Mouse (Mus musculus) lung, embryonic 14.5 days (tissue): ENCODE data around the gene Rrp12. TPM values are rescaled to one million over a fixed set of nuclear protein-coding genes. Genes with fewer than 3 reads are reported as not detected.

ENCODE experiments used
- ATAC-seq: fragments of 200-750 bp; cut with Nextera tagmentation; 2 replicates; pipeline ENCODE4 v1.8.0; 2017; ENCODE audit warnings: mild to moderate bottlenecking, moderate TSS enrichment, moderate library complexity; ENCODE audit not compliant: insufficient read depth
- DNase-seq: peaks from one replicate; pipeline ENCODE4 v3.0.0-alpha.2; 2015
- H3K27ac ChIP-seq: fragments of 300-500 bp; sonication (generic); 2 replicates; pipeline ENCODE4 v1.5.1; 2014; ENCODE audit warnings: low read depth, mild to moderate bottlenecking, moderate library complexity
- H3K27me3 ChIP-seq: fragments of 300-500 bp; sonication (generic); 2 replicates; pipeline ENCODE4 v1.6.1; 2014; ENCODE audit warnings: low read length, control low read depth; ENCODE audit not compliant: insufficient read depth
- H3K36me3 ChIP-seq: fragments of 300-500 bp; sonication (generic); 2 replicates; pipeline ENCODE4 v1.6.1; 2014; ENCODE audit warnings: control low read depth; ENCODE audit not compliant: insufficient read depth
- H3K4me1 ChIP-seq: fragments of 300-500 bp; sonication (generic); 2 replicates; pipeline ENCODE4 v1.6.1; 2014; ENCODE audit warnings: antibody characterized with exemption, control low read depth; ENCODE audit not compliant: insufficient read depth
- H3K4me2 ChIP-seq: fragments of 300-500 bp; sonication (generic); 2 replicates; pipeline ENCODE4 v1.6.1; 2014; ENCODE audit warnings: mild to moderate bottlenecking
- H3K4me3 ChIP-seq: fragments of 300-500 bp; sonication (generic); 2 replicates; pipeline ENCODE4 v1.5.1; 2014; ENCODE audit warnings: low read depth, low read length
- H3K9ac ChIP-seq: fragments of 300-500 bp; sonication (generic); 2 replicates; pipeline ENCODE4 v1.6.1; 2014
- H3K9me3 ChIP-seq: fragments of 300-500 bp; sonication (generic); 2 replicates; pipeline ENCODE4 v1.6.1; 2016; ENCODE audit warnings: low read depth, low read length, control low read depth
- CTCF ChIP-seq: IDR thresholded peaks from 2 replicates; pipeline ENCODE4 v1.5.1; 2016; ENCODE audit warnings: antibody characterized with exemption, low read depth
- WGBS: fragments of 180-500 bp; shearing (Covaris S2); extraction: QIAGEN DNeasy Blood & Tissue Kit; methylation state at CpG from one replicate; pipeline ENCODE4 v1.1.7; 2014; 5-methylcytosine and 5-hydroxymethylcytosine counted together
- polyA plus RNA-seq: library from polyadenylated mRNA; unstranded; fragments of >200 nt; fragmentation: Nextera tagmentation; extraction: Ambion mirVana; gene quantifications from 2 replicates; pipeline ENCODE4 v1.2.1, GENCODE M21; 2014

Gene Rrp12
- polyA plus RNA-seq, 1 experiment from 2014 or later: 15.6 TPM

DNA sequence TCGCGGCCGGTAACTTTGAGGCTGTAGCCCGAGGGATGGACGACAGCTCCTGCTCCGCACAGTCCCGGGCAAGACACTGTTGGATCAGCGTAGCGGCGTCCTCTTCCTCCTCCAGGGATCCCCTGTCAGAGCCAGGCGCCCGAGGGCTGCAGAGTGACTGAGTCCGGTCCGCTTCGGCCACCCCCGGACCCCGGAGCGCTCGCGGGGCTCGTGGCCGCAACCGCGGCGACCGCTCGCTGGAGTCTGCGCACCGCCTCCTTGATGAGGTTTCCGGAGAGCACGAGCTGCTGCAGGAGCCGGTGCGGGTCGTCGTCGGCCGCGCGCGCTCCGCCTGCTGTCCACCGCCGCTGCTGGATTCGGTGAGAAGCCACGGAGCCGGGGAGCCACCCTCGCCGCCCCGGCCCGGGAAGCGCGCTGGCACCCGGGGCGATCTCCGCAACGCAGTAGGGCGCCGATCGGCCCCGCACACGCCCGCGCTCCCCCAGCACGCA is 48.8 kb downstream of the Rrp12 start:
- WGBS: under 1% methylated on average over 59 of the region's 64 CpGs
- Histone ChIP-seq H3K4me2 (peak overlapping the region; percentile 99), H3K9ac (peak overlapping the region; percentile 65), H3K4me1 (peaks cover 6% of the 10 kb centered on the region; the same call in 1 of the 2 replicates), H3K27ac (peak overlapping the region; percentile 82), H3K4me3 (peak overlapping the region; percentile 65), H3K36me3 (no peaks in the 10 kb centered on the region), H3K9me3 (no peaks in the 10 kb centered on the region), H3K27me3 (peaks cover 8% of the 10 kb centered on the region; the same call in 1 of the 2 replicates)
- peak; percentile 2; the same call in 1 of the 2 replicates for ATAC-seq
- DNase-seq: peak; percentile 50
- TF ChIP-seq CTCF: no peak

- Histone ChIP-seq H3K4me3 (peak overlapping the region; percentile 65), H3K27ac (no peak overlapping the region), H3K9me3 (no peaks in the 10 kb centered on the region), H3K27me3 (peaks cover 8% of the 10 kb centered on the region; the same call in 1 of the 2 replicates), H3K4me2 (peak overlapping the region; percentile 99), H3K36me3 (no peaks in the 10 kb centered on the region), H3K4me1 (peaks cover 6% of the 10 kb centered on the region; the same call in 1 of the 2 replicates), H3K9ac (peak overlapping the region; percentile 65)
- 12% methylated on average over 21 of the region's 21 CpGs for WGBS
- TF ChIP-seq CTCF: no peak
- no peak for ATAC-seq
- peak; percentile 34 for DNase-seq
Observed at GRCm38 (mm10) chr19:41846366-41847090, 49.4 kb downstream of the Rrp12 start.

GRCm38 (mm10) chr19:41844345-41844744 is 51.6 kb downstream of the Rrp12 start:
- Histone ChIP-seq H3K4me1 (peaks cover 6% of the 10 kb centered on the region; the same call in 1 of the 2 replicates), H3K4me2 (no peak overlapping the region), H3K27ac (no peak overlapping the region), H3K36me3 (no peaks in the 10 kb centered on the region), H3K9me3 (no peaks in the 10 kb centered on the region), H3K27me3 (peaks cover 8% of the 10 kb centered on the region; the same call in 1 of the 2 replicates), H3K9ac (no peak overlapping the region), H3K4me3 (no peak overlapping the region)
- DNase-seq (no peak), ATAC-seq (no peak)
- TF ChIP-seq CTCF: 0 out of 2 replicates have a peak, but pooled peaks have one; percentile 9
- 84% methylated on average over 6 of the region's 6 CpGs for WGBS

- no peak for ATAC-seq
- DNase-seq: no peak
- TF ChIP-seq CTCF: no peak
- WGBS: 82% methylated on average over 4 of the region's 4 CpGs
- H3K27ac ChIP-seq: no peak overlapping the region
- H3K27me3 ChIP-seq: peaks cover 8% of the 10 kb centered on the region; the same call in 1 of the 2 replicates
- no peak overlapping the region for H3K9ac ChIP-seq
- no peaks in the 10 kb centered on the region for H3K9me3 ChIP-seq
- peaks cover 6% of the 10 kb centered on the region; the same call in 1 of the 2 replicates for H3K4me1 ChIP-seq
- H3K4me2 ChIP-seq: no peak overlapping the region
- no peaks in the 10 kb centered on the region for H3K36me3 ChIP-seq
- no peak overlapping the region for H3K4me3 ChIP-seq
Observed at GRCm38 (mm10) chr19:41842706-41843105, 53.3 kb downstream of the Rrp12 start.

- Histone ChIP-seq H3K9me3 (no peaks in the 10 kb centered on the region), H3K4me1 (peaks cover 6% of the 10 kb centered on the region; the same call in 1 of the 2 replicates), H3K27me3 (peaks cover 8% of the 10 kb centered on the region; the same call in 1 of the 2 replicates), H3K4me2 (no peak overlapping the region), H3K36me3 (no peaks in the 10 kb centered on the region), H3K4me3 (no peak overlapping the region), H3K9ac (no peak overlapping the region), H3K27ac (no peak overlapping the region)
- no peak for TF ChIP-seq CTCF
- ATAC-seq: no peak
- DNase-seq: no peak
- 83% methylated on average over 4 of the region's 4 CpGs for WGBS
Observed at GRCm38 (mm10) chr19:41842196-41842595, 53.8 kb downstream of the Rrp12 start.

GRCm38 (mm10) chr19:41841105-41841750 is 54.7 kb downstream of the Rrp12 start:
- no peak for ATAC-seq
- WGBS: 68% methylated on average over 7 of the region's 7 CpGs
- Histone ChIP-seq H3K4me3 (no peak overlapping the region), H3K36me3 (no peaks in the 10 kb centered on the region), H3K9ac (no peak overlapping the region), H3K27ac (no peak overlapping the region), H3K4me1 (peaks cover 1% of the 10 kb centered on the region; the same call in 1 of the 2 replicates), H3K27me3 (peaks cover 5% of the 10 kb centered on the region; the same call in 1 of the 2 replicates), H3K9me3 (no peaks in the 10 kb centered on the region), H3K4me2 (no peak overlapping the region)
- TF ChIP-seq CTCF: no peak
- no peak for DNase-seq

DNA sequence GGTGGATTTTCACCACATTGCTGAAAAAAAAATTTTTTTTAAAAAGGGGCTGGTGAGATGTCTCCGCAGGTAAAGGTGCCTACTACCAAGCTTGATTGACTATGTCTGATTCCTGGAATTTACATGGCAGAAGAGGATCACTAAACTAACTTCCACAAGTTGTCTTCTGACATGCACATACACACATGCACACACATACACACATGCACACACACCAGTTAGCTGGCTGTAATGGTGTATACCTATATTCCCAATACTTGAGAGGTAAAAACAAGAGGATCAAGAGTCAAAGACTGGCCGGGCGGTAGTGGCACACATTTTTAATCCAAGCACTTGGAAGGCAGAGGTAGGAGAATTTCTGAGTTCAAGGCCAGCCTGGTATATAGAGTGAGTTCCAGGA is 56.3 kb downstream of the Rrp12 start:
- no peak for TF ChIP-seq CTCF
- no peak for ATAC-seq
- Histone ChIP-seq H3K4me2 (no peak overlapping the region), H3K27me3 (no peaks in the 10 kb centered on the region), H3K36me3 (no peaks in the 10 kb centered on the region), H3K4me1 (no peaks in the 10 kb centered on the region), H3K9ac (no peak overlapping the region), H3K4me3 (no peak overlapping the region), H3K27ac (no peak overlapping the region), H3K9me3 (no peaks in the 10 kb centered on the region)
- DNase-seq: no peak
- WGBS: 94% methylated on average over 3 of the region's 3 CpGs
